Mouse (Mus musculus): Measurements from ENCODE around the gene Zfp446.

The Zfp446 gene

GRCm38 (mm10) chr7:12987409-12988189 lies 10.0 kb downstream of the Zfp446 start:
- no peak for DNase-seq (ENCODE audit: low spot score)

DNA sequence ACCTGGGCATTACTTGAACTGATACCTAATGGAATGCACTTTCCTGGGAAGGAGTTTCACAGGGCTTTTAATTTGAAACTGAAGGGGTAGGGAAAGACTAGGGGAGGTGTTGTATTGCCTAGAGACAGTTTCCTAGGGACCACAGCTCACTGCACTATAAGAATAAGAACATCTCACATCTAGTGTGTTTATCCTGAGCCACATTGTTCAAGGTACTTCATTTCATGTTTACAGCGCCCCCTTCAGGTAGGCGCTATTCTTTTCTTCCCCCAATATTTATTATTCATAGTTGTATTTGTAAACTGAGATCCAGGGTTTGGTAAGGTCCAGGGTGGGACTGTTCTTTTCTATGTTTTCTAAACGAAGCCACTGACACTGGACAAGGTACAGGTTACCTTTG lies 14.6 kb downstream of the Zfp446 start:
- peak; percentile 36 for DNase-seq (ENCODE audit: low spot score)

DNA sequence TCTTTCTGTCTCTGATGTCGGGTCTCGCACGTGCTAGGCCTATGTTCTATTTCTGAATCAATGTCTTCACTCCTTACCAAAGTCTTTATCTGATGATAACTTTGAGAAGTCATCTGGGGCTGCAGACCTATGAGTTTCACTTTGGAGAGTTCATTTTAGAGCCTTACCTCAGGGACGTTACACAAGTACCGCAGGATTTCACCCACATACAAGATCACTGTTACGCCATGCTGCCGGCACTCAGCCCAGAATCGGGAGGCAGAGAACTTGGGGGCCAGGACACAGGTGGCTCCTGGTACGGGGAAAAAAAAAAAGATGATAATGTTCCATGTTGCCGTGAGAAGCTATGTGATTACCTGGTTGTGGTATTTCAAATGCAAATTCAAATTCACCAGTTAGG lies 15.5 kb downstream of the Zfp446 start:
- DNase-seq (ENCODE audit: low spot score): no peak

DNA sequence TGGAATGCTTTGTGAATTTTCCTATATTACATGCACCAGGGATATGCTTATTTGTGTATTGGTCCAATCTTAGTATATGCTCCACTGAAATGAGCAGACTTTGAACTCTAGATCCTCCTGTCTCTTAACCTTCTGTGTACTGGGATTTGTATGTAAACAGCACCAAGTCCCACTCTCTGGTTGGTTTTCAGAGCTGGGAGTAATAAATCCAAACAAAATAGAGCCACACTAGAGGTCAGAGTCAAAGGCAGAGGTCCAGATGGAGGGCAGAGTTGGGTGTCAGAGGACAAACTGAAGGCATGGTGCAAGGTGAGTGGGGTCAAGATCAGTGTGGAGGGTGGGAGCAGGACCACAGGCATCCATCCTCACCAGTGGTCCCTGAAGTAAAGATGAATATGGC lies 18.2 kb downstream of the Zfp446 start:
- no peak for DNase-seq (ENCODE audit: low spot score)

GRCm38 (mm10) chr7:12997230-12997629 lies 19.6 kb downstream of the Zfp446 start:
- DNase-seq (ENCODE audit: low spot score): no peak

GRCm38 (mm10) chr7:12998053-12998452 lies 20.4 kb downstream of the Zfp446 start, which contains the start of gene Slc27a5:
Gene Slc27a5 (minus strand): TSS chr7:12998192.
- no peak for DNase-seq (ENCODE audit: low spot score)

- no peak for DNase-seq (ENCODE audit: low spot score)
Measured at GRCm38 (mm10) chr7:12998851-12999250, 21.2 kb downstream of the Zfp446 start, which contains the start of gene Trim28. Gene Trim28 (plus strand): TSS chr7:12999114.

- DNase-seq (ENCODE audit: low spot score): no peak
Measured at GRCm38 (mm10) chr7:13001584-13001983, 23.9 kb downstream of the Zfp446 start.

DNA sequence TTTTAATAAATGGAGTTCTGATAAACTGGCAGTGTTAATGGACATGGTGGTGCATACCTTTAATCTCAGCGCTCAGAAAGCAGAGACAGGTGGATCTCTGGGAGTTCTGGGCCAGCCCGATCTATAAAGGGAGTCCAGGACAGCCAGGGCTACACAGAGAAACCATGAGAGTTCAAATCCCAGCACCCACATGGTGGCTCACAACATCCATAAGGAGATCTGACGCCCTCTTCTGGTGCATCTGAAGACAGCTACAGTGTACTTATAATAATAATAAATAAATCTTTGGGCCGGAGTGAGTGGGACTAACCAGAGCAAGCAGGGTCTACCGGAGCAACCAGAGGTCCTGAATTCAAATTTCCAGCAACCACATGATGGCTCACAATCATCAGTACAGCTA lies 25.7 kb downstream of the Zfp446 start:
- DNase-seq (ENCODE audit: low spot score): no peak

DNA sequence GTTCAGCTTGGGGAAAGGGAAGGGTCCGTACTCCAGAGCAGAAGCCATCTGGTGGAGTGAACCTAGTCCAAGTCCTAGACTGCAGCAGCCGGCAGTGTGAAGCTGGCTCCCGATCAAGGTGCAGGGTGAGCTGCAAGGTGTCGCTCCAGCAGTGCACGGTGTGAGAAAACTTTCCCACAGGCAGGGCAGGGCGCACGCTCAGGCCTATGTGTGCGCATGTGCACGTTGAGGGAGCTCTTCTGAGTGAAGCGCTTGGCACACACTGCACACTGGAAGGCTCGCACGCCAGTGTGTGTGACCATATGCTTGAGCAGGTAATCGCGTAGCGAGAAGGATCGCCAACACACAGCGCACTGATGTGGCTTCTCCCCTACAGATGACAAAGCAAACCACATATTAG lies 28.4 kb downstream of the Zfp446 start:
- DNase-seq (ENCODE audit: low spot score): no peak

- no peak for DNase-seq (ENCODE audit: low spot score)
Measured at GRCm38 (mm10) chr7:13006531-13006930, 28.9 kb downstream of the Zfp446 start.

GRCm38 (mm10) chr7:13007341-13008092 lies 29.9 kb downstream of the Zfp446 start:
- DNase-seq (ENCODE audit: low spot score): no peak

- DNase-seq (ENCODE audit: low spot score): peak; percentile 92
Measured at GRCm38 (mm10) chr7:13009143-13010004, 31.7 kb downstream of the Zfp446 start.

DNA sequence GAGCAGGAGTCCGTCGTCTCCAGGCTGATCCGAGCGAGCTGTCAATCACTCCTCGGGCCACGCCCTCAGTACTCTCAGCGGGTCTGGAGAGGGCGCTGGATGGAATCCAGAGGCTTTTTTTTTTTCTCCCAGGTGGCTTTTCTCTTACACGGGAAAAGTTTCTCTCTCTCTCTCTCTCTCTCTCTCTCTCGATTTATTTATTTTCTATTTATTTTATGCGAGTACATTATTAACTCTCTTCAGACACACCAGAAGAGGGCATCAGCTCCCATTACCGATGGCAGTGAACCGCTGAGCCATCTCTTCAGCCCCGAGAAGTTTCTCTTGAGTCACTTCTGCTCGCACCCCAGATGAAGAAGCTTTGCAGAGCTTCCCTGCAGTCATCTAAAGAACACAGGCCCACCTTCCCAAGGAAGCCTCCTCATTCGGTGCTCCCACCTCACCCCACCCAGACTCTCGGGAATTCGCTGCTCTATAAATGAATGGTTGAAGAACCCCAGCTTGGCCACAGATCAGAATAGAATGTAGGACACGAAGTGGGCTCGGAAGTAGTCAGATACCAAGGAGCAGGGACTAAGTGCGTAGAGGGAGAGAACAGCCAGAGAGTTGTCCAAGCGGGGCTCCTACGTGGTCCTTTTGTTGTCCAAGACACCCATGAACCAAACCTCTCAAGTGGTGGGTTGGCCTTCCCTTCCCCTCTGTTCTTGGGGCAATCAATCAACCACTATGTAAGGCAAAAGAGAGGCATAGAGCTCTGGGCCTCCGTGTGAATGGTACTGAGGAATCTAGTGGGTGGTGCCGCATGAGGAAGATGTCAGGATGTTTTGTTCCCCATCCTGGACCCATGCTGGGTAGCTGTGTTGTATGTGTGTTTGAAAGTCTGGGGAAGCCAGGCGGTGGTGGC lies 32.6 kb downstream of the Zfp446 start, which contains the start of gene Zbtb45:
Zbtb45 (minus strand) TSS at position 30 of the 904 bp plus-strand sequence.
- DNase-seq (ENCODE audit: low spot score): no peak

GRCm38 (mm10) chr7:13013671-13014070 lies 36.0 kb downstream of the Zfp446 start:
- no peak for DNase-seq (ENCODE audit: low spot score)

DNA sequence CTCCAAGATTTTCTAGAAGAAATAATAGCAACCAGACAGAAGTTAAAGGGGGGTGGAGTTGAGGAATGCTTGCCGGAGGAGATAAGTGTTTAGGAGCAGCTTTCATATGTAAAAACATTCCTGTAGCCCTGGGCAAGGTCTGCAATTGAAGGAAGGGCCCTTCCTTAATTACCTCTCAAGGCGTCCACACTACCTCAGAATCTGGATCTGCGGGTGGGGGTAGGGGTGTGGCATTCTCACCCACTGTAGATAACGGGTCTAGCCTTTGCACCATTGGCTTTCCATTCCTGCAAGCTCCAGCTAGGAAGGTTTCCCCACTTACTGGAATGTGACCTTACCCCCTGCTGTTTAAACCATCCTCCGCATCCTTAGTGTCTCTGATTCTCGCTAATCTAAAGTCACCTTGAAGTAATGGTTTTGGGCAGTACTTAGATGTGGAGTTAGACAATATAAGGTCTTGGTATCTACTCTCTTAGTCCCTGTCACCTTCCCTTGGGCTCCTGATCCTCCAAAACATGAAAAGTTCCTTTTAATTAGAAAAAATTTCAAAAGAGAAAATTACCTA lies 36.7 kb downstream of the Zfp446 start:
- DNase-seq (ENCODE audit: low spot score): no peak

DNA sequence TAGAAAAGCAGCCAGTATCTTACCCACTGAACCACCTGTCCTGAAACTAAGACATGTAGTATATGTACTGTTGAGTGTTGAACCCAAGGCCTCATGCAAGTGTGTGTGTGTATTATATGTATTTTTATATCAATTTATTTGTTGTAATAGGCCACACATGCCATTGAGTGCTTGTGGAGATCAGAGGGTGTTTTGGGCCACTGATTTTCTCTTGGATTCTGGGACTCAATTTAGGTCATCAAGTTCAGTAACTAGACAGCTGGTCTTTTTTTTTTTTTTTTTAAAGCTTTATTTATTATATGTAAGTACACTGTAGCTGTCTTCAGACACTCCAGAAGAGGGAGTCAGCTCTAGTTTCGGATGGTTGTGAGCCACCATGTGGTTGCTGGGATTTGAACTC lies 37.6 kb downstream of the Zfp446 start:
- DNase-seq (ENCODE audit: low spot score): no peak

GRCm38 (mm10) chr7:13022773-13023535 lies 45.3 kb downstream of the Zfp446 start:
- peak; percentile 84 for DNase-seq (ENCODE audit: low spot score)

DNA sequence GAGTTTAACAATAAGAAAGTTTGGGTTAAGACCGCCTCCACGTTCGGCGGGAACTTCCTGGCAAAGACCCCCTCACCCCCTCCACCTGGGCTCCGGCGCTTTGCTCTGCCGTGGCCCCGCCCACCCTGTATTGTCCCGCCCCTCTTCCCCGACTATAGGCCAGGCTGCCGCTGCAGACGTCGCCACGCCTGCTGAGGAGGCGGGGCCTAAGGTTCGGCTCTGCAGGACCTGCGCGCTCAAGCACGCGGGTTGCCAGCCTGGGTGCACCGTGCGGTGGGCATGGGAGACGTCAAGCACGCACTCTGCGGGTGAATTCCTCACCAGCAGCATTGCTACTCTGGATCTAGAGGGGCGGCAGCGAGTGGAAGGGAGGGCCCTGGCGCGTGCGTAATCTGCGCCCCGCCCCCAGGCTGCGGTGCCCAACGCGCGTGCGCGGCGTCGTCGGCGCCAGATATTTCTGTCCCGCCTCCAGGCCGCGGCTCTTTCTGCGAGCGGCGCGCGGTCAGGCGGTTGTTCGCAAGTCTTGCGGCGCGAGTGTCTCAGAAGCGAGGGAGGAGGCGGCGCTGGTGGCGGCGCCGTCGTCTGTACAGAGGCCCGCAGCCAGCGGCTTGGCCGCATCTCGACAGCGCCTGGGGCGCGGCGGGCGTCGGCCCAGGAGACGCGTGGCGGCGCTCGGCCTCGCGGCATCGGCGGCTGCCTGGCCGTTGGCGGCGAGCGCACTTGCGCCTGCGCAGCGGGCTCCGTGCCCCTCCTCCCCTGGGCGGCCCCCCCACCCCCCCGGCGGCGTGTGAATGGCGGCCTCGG lies 46.5 kb downstream of the Zfp446 start:
- peak; percentile 90 for DNase-seq (ENCODE audit: low spot score)

Measured in lung, postnatal 25 days (tissue).